Mouse (Mus musculus): Measurements from ENCODE around the gene Lysmd2. TPM values are rescaled to one million over a fixed set of nuclear protein-coding genes. Genes with fewer than 3 reads are reported as not detected.
"Not testable (repeated sequence)": the region's sequence is repeated elsewhere in the genome, so short reads cannot be mapped to it uniquely, and the experiment has no call there.

Lysmd2 gene
- total RNA-seq (2021), result 10 to 100 TPM; 24.6 to 26.4 TPM
- long read RNA-seq, experiment 1, transcript Lysmd2-201 (3 exons, 1,189 nt), result major isoform, 40 of 46 reads
- long read RNA-seq, experiment 1, partial matches to known transcripts, result 1 of 46 reads
- long read RNA-seq, experiment 1, other reads (novel, unspliced or antisense), result 1 of 46 reads
- long read RNA-seq, experiment 2, transcript Lysmd2-201 (3 exons, 1,189 nt), result major isoform, 43 of 48 reads
- long read RNA-seq, experiment 2, partial matches to known transcripts, result 0 of 48 reads
- long read RNA-seq, experiment 2, other reads (novel, unspliced or antisense), result 5 of 48 reads

DNA sequence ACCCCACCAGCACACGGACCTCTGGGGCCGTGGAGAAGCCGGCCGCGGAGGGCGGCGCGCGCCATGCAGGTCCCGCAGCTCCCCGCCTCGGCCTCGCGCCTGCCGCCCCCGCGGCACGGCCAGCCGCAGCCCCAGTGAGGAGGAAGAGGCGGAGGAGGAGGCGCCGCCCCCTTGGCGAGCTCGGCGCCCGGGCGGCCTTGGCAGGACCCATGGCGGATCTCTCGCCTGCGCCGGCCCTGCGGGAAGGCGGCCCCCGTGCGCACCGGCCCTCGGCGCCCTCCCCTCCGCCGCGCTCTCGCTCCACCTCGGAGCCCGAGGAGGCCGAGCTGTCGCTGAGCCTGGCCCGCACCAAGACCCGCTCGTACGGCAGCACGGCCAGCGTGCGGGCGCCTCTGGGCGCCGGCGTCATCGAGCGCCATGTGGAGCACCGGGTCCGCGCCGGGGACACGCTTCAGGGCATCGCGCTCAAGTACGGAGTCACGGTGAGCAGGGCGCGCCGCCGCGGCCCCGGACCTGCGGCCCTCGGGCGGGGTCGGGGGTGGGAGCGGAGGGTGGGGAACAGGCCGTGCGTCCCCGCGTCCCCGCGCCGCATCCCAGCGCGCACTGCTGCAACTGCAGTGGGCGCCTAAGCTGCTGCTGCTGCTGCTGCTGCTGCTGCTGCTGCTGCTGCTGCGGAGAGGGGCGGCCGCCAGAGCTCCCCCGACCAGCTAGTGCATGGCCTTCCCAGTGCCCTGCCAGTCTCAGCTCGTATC lies at the start of gene Lysmd2:
Lysmd2 (plus strand) TSS at position 186 of the 752 bp plus-strand sequence.
- DNase-seq (ENCODE audit: low spot score in 2 of 2), result peak; percentile 50 to 53

- DNase-seq (ENCODE audit: low spot score in 2 of 2), result no peak
Observed at GRCm38 (mm10) chr9:75579321-75579720, 46.2 kb upstream of the Lysmd2 start.

- DNase-seq (ENCODE audit: low spot score in 2 of 2), result no peak
Observed at GRCm38 (mm10) chr9:75581694-75582350, 43.7 kb upstream of the Lysmd2 start.

DNA sequence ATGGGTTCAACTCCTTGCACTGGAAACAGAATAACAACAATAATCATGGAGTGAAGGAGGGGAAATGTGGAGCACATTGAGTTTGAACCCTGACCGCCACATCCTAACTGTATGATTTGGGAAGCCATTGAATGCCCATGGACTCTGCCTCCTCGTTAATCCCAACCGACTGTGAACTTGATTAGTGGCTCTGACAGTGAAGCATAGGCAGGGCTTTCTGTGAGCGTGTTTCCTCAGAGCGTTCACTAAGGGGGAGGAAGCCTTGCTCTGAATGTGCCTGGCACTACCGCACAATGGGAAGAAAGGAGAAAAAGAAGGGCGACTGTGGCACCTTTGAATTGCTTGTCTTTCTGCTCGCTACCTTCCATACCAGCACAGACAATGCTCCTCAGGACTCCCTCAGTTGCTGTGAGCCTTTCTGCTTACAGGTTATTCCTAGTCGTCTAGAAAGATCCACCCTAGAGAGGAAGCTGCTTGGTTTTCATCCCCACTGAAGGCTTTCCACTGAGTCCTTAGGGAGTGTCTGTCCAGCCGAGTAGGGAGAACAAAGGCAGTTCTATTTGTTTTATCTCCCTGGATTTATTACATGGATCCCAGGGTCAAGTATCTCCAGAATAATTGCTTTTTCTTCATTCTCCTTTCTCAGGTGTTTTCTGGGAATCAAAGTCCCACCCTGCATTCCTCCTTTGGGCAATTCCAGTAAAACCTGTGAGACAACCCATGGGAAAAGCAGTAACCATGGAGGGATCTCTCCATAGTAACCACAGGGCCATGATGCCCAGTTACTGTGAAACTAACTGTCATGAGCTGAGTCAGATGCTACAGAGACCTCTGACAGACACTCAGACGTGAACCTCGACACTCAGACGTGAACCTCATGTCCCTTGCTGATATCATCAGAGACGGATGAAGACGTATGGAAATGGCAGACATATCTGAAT lies 35.4 kb upstream of the Lysmd2 start:
- no peak for DNase-seq (ENCODE audit: low spot score in 2 of 2)

GRCm38 (mm10) chr9:75593481-75593880 lies 32.1 kb upstream of the Lysmd2 start:
- DNase-seq (ENCODE audit: low spot score in 2 of 2), result no peak

DNA sequence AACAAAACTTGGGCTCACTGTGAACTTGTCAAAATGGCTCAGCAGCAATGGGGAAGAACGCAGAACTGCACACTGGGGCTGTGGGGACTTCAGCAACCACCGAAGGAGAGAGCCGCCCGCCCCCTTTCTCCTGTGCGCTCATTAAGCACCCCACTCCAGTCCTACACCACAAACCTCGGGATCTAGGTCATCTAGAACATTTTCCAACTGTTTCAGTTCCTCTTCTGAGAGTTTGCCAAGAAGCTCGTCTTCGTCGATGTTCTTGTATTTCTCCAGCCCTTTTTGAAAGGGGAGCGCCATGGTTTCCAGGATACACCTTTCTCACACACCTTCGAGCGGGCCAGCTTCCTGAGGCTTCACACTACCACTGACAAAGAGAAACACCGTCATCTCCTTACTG lies 28.5 kb upstream of the Lysmd2 start:
- DNase-seq (ENCODE audit: low spot score in 2 of 2), result no peak

DNA sequence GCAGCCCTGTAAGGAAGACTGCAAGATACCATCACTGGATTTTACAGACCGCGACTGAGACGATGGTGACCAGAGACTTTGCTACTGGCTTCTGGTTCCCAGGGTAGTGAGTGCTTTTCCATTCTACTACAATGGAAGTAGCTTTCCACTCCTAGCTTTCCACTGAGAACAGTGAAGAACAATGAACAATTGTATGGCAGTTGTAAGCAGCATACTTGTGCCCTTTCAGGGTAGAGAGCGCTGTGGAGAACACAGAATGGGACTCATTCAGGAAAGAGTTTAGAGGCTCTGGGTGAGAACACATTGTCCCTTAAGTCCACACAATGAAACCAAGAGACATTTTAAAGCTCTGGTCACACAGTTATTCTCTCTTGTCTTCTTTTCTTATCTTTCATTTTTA lies 27.9 kb upstream of the Lysmd2 start:
- DNase-seq (ENCODE audit: low spot score in 2 of 2), result no peak

DNA sequence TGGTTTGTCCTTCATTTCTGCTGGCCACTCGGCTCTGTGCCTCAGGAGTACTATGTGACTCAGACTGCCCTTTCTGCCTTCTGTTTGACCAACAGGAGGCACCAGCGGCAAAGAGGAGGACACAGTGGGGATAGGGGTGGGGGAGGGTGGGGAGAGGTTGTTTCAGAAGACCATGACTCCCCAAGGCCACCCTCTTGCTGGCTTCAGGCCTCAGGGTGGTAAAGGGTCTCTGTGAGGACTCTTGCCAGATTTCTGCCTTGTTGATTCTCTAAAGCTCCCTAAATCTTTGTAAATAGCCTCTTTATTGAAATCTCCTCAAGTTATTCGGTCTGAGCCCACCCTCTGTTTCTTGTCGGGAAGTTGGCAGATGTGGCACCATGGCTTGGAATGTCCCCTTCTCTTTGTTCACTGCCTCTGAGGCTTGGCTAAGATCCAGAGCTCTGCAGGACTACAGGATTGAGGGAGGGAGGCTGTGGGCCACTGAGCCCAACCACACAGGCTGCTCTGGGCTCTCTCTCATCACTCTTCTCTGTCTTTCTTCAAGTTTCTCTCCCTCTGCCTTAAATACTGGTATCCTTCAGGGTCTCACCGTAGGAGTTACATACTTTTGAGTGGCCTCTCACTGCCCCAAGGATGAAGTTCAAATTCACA lies 26.2 kb upstream of the Lysmd2 start:
- DNase-seq (ENCODE audit: low spot score in 2 of 2), result no peak

DNA sequence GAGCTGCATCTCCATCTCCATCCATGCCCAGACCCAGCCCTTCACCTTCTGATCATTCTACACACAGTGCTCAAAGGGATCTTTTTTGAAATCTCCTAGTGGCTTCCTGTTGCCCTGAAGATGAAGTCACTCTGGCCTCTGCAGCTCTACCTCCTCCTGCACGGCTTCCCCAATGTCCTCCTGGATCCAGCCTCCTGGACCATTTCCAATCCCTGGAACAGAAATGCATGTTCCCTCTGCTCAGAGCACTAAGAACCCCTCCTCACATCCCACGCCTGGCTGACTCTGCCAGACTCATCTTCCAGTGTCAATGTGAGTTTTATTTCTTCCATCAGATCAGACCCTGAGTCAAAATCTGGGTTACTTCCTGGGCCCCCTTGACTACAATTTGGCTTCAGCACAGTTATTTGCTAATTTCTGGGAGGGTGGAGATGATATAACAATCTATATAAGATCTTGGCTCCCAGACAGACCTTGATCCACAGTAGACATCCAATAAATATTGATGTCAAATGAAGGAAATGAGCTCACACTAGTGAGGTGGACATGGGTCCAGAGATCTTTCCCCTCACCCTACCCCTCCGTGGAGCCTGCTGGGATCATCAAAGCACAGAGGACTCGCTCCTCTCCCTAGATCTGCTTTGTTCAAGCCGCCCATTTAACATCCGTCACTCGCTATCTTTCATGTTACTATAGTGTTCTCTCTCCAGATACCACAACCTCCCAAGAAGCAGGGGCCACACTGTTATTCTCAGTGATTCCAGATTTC lies 25.2 kb upstream of the Lysmd2 start:
- DNase-seq (ENCODE audit: low spot score in 2 of 2), result no peak

- no peak for DNase-seq (ENCODE audit: low spot score in 2 of 2)
Observed at GRCm38 (mm10) chr9:75601510-75601909, 24.0 kb upstream of the Lysmd2 start.

DNA sequence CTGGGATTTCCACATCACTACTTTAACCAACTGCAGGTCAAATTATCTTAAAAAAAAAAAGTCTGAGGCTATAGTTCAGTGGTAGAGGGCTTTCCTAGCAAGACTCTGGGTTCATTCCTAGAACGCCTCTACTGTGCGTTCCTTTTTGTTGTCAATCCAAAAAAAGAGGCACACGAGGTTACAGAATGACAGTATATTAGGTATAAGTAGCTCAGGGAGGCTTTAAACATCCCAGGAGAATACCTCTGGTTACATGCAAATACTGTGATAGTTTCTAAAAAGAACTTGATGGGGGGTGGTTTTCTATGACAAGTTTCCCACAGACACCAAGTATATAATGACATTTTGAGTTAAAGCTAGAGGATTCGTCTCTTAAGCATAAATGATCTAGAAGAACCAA lies 18.0 kb upstream of the Lysmd2 start:
- DNase-seq (ENCODE audit: low spot score in 2 of 2), result no peak

DNA sequence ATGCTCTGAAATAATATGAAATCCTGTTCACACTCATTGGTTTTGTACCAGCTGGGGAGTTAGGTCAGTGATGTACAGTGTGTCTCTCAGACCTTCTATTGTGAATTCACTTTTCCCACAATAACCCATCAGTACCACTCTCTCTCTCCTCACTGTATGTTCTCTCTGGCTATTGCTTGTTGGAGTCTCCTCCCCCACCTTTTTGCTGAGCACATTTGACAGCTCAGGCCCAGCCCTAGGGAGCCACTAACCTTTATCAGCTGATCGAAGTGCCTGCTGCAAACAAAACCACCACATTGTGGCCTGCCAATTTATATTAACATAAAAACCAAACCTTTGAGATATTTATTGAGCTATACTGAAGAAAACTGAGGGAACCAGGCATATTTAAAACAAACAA lies 16.0 kb upstream of the Lysmd2 start:
- no peak for DNase-seq (ENCODE audit: low spot score in 2 of 2)

DNA sequence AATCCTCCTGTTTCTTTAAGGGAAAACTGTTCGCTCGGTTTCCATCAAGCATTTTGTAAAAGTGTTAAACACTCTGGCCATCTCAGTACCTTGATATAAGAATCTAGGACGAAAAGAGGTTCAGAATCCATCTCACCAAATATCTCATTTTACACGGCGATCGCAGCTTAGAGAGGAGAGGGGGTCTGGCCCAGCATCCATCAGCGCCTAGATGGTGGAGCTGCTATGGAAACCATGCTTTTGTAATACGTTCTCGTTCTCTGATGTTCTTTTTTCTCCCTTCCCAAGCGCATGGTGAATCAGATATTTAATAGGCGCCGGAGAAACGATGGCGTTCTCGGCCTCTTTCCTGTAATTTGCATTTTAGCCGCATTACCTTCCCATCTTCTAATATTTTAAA lies 15.6 kb upstream of the Lysmd2 start:
- no peak for DNase-seq (ENCODE audit: low spot score in 2 of 2)

DNA sequence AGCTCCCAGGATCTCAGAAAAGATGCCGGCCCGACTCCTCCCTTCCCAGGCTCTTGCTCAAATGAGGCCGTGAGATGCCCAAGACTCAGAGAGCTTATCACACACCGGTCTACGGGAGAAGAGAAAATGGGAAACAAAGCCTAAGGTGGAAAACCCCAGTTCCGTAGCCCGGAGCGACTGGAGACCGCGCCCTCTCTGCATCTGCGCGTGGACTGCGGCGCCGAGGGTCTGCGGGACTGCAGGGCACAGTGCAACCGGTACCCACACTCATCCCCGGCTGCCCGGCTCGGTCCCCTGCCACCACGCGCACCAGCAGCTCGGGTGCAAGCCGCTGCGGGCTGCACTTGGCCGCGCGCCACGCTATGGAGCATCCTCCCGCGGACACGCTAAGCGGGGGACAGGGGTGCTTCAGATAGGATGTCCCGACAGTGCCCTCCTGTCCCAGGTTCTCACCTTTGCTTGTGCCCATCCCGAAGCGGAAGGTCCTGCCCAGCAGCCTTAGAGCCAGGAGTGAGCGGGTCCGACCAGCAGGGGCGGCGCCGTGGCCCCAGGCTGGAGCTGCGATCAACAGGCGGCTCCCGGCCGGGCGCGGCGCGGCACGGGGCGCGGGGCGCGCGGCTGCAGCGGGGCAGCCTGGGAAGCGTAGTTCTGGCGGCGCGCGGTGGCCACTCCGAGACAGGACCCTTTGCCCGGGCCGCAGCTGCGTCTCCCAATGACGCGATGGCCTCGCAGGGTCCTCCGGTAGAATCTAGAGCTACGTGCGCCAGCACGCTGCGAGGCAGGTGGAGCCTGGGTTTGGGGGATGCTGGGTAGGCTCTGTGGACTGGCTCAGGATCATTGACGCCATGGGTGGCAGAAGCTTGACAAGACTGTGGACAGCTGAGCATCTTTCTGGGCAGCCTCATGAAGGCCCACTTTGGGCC lies 14.7 kb upstream of the Lysmd2 start, which contains the start of gene Tmod2:
Tmod2 (minus strand) TSS at position 755 of the 923 bp plus-strand sequence.
- DNase-seq (ENCODE audit: low spot score in 2 of 2), result peak; percentile 14 to 16

DNA sequence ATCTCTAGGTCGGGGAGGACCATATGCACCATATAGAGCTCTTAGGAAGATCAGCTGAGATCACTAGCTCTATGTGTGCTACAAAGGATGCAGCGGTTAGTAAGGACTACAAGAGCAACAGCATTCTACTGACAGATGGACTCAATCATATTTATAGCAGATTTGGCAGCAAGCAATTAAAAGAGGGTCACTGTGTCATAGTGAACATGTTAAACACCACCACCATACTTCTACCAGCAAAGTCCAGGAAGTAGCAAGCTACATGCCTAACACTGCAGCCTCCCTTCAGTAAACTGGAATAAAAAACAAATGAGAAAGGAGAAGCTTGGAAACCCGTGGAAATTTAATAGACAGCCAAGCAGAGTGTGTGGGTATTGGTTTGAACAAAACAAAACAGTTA lies 9.0 kb upstream of the Lysmd2 start:
- DNase-seq (ENCODE audit: low spot score in 2 of 2), result no peak

- DNase-seq (ENCODE audit: low spot score in 2 of 2), result no peak
Observed at GRCm38 (mm10) chr9:75618836-75619400, 6.6 kb upstream of the Lysmd2 start.

DNA sequence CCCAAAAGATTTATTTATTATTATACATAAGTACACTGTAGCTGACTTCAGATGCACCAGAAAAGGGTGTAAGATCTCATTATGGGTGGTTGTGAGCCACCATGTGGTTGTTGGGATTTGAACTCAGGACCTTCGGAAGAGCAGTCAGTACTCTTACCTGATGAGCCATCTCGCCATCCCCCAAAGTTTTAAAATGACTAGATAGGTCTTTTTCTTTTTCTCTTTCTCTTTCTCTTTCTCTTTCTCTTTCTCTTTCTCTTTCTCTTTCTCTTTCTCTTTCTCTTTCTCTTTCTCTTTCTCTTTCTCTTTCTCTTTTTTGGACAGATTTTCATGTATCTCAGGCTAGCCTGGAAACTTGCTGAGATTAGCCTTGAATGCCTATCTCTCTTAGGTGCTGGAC lies 5.8 kb upstream of the Lysmd2 start:
- not testable (repeated sequence) for DNase-seq (ENCODE audit: low spot score in 2 of 2)

DNA sequence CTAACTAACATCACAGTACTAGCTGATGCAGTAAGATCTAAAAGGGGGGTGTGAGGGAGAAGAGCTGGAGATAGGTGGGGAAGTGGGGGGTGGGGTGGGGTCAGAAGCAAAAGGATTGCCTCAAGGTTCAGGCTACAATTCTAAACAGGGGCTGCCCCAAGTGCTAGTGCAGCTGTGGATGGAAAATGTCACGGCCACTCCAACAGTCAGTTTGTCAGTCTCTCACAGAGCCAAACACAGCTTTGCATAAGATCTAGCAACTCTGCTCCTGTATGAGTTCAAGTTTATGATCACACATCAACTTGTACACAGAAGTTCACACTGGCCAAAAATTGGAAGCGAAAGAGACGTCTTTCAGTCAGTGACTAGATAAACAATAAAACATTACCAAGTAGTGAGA lies 4.1 kb upstream of the Lysmd2 start:
- no peak for DNase-seq (ENCODE audit: low spot score in 2 of 2)

All from adrenal gland, postnatal 4 days (tissue).